Mouse (Mus musculus) lung, postnatal 36 days (tissue): Measurements from ENCODE around the gene Msi2.

ENCODE experiments used
- DNase-seq: peaks from one replicate; pipeline ENCODE4 v3.0.0; 2022; ENCODE audit warnings: mixed read lengths

The Msi2 gene

DNA sequence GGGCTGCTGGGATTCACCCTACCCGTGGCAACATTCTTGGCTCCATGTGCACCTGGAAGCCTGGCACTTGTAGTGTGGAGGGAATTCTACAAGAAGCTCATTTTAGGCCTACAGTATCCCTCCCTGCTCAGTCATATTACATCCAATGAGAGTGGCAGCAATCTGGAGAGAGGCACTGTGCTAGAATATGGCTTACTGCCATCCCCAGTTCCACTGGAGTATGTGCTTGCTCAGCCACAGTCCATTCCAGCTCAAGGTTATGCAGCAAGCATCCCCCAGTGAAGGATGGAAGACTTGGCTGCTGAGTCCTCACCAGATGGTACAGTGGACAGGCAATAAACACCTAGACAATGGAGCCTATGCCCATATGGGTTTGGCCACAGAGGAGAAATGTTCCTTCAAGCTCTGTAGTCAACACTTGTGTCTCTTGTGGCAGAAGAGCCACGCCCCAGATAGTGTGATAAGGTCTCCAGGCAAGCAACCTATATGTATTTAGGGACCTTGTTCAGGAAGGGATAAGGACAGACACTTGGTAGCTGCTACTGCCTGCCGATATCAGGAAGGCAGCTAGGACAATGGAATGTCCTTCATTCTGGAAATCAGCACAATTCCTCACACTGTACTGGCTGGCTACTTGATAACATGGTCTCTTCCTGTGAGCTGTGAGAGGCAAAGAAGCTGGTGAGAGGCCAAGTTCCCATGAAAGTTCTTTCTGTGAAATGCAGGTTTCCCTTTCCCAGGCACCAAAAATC, 366.4 kb downstream of the Msi2 start:
- DNase-seq = no peak

DNA sequence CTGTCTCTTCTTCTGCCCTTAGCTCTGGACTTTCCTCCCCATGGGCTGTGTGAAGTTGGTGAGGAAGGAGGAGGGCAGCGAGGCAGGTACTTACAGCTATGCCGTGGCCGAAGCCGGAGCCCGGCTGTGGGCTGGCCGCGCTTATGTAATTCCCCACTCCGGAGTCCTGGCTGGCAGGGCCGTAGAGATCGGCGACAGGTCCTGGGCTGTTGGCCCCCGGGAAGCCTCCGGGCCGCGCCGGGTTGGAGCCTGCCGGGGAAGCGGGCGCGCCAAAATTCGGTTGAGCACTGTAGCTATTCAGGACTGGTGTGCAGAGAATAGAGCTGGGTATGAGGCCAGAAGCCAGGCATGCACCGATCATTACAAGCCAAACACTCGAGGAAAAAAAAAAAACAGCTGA, 369.6 kb downstream of the Msi2 start:
- peak; percentile 18 for DNase-seq

DNA sequence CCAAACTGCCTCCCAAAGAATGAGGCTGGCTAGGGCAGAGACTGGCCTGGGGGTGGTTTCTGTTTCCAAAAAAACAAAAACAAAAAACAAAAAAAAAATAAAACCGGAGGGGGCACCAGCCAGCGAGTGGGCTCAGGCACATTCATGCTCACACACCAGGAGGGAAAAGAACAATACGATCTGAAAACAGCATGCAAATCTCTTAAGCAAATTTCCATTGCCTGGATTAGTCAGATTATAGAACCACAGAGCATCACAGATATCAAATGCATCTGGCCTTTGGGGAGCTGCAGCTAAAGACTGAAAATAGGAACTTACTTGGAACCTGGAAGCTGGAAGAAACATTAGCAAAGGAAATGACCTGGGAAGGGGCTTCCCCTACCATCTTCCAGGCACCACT, 370.3 kb downstream of the Msi2 start:
- no peak for DNase-seq

DNA sequence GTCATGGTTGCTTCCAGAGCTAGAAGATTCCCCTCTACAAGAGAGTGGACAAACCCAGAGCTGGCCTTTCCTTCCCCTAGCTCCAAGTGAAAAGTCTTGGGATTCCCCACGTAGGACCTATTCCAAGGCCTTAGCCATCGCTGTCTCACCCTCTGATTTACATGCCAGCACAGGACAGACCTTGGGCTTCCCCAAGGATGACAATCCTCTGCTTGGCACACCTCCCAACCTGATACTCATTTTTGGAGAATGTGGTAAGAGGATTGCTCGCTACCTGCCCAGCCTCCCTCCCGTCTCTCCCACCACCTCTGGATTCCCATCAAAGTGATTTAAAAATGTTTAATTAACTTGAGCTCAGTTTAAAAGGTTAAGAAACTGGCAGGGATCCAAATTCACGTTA, 372.2 kb downstream of the Msi2 start:
- no peak for DNase-seq

DNA sequence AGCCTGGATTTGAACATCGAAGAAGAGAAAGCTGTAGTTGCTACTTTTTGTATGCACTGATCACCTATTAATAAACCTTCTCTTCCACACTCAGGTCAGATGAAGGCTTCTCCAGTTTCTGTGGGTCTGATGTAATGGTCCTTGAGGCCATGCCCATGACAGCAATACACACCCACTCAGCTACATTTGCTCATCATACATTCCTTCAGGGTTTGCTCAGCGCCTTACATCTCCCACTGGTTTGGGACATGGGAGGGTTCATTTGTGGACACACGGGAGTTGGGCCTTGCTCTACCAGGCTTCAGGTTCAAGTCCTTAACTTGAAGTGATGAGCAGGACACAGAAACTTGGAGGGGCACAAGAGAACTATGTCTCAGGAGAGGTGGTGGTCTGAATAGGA, 380.4 kb downstream of the Msi2 start:
- DNase-seq = no peak

DNA sequence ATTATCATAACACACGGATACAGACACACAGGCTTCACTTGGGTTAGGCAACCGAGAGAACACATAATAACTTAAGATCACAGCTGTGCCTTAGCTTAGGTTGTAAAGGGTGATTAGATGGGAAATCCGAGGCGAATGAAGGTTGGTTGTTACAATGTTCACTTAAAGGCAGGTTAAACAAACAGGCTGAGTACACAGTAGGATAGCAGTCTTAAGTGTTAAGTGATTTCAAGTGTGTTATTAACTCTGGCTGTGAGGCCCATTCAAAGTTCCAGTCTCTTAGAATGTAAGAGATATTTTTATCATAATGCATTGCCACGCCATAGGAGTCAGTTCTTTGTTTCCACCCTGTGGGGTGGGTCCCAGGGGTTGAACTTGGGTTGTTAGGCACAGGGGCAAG, 383.4 kb downstream of the Msi2 start:
- DNase-seq = peak; percentile 25

DNA sequence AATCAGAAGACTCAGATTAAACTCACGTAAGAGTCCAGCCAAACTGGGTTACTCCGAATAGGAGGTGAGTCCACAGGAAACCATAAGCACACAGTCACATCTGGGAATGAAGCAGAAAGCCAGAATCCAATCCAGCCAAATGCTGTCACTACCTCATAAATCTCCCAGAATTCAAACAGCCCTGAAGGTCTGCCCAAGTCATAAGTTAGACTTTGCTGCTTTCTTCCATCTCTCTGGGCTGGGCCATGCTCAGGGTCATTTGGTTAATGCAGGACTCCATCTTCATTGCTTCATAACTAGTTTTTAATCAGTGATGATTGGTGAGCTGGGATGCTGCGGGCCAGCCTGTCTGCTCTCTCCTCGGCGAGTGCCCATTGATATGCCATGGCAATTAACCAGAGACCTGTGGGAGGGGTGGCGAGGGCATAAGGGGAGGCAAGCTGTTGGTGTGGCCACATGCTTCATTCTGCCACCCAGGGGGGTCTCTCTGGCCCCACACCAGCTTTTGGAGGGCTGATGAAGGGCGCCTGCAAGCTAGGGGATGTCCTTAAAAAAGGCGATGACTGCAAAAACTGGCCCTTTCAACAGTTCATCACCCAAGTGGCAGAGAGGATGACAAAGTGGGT, 385.9 kb downstream of the Msi2 start:
- DNase-seq = no peak

DNA sequence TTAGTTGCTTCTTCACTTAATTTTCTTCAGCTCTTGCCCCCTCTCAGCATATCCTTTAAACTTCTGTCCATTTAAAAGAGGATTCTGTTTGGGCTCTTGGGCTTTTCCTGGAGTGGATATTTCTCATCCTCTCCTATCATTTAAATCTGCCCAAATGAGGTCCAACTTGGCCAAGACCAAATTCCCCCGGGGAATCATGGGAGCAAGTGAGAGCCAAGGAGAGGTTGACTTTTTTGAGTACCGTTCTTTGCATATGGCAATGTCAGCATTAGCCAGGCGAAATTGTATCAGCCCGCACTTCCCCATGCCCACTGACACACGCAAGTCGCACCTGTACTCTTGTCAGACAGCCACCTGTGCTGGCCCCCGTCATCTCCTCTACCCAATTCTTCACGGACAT, 386.6 kb downstream of the Msi2 start:
- DNase-seq = no peak

DNA sequence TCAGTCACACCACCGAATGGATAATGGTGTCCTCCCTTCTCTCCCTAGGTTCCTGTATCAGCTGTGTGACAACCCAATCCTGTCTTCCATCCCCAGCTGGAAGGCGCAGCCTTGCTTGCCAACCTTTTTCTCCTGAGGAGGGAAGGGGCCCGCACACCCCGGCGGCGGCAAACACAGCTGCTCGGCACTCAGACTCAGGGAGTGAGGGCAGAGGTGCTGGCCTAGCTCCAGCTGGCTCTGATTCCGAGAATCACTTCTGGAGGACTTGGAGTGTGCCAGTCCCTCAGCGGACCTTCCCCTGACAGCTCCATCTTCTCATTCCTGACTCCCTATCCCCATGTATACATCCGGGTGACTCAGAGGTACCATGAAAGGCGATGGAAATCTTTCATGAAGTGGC, 387.5 kb downstream of the Msi2 start:
- DNase-seq = peak; percentile 70

DNA sequence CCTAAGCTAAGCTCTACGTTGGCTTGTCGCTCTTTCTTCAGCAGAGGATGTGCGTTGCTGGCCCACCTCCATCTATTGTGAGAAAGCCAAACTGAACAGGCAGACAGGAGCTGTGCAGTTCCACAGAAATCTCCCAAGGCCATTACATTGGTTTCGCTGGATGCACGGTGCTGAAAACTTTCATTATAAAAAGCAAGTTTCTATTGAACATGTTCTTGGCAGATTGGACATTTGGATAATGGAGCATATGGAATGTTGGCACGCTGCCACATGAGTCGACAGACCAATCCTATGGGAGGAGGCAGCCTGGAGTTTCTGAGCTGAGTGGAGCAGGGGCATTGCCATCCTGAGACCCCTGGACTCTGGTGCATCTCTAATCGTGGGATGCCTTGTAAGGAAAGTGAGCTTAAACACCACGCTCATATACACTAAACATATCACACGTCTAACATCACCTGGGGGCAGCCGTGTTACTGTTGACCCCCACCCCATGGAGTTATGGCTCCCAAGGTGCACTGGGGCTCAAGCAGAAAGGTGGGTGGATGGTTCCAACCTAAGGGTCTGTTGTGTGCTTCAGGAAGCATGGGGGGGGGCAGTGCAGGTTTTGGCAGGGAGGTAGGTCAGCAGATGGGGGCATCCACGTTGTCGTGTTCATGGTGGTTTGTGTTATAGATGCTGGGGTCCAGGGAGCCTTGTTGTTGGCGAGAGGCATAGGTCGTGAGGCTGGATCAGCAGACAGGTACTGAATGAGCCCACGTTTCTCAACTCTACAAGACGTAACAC, 389.3 kb downstream of the Msi2 start:
- DNase-seq = no peak

DNA sequence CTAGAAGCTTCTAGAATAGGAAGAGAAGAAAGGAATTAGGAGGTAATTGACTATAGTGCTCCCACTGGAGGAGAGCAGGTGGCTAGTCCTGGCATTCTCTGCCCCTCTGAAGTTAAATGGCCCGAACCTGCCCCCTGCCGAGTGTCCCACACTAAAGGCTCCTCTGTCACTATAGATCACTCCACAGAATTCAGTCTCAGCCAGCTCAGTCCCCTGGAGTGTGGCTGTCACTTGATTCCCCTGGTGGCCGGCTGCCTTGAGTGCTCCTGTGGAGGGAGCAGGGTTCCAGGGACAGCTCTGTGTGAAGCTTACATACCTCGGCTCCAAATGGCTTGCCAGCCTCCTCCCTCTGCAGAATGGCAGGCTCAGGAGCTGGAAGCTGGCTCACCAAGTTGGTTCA, 391.3 kb downstream of the Msi2 start:
- DNase-seq = no peak

DNA sequence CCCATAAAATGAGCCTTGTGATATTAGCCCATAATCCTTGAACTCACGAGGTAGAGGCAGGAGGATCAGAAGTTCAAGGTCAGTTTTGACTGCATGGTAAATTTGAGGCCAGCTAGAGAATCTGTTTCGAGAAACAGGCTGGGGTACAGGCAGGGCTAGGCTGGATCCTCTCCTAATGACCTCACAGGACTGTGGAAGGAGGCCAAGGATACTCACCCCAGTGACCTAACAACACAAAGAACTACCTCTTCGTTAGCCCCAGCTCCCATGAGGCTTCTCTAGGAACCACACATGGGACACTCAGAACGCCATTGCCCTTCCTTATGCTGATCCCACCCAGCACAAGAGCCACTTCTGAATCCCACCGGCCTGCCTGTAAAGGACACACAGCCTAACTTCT, 399.5 kb downstream of the Msi2 start:
- DNase-seq = no peak

DNA sequence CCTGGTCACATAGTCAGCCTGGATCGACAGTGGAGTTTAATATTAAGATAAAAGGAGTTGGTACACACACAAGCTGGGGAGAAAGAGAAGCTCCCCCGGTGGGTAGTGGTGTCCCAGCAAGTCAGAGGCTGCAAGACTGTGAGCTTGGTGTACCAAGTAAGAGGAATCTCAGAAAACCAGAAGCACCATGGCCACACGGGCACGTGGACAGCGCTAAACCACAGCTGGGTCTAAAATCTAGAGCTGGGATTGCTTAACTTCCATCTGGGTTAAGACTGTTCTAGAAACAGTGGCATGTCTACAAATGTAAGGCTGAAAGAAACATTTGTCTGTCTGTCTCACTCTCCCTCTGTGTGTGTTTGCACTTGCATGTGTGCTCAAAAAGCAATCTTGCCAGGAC, 402.9 kb downstream of the Msi2 start:
- DNase-seq = no peak

DNA sequence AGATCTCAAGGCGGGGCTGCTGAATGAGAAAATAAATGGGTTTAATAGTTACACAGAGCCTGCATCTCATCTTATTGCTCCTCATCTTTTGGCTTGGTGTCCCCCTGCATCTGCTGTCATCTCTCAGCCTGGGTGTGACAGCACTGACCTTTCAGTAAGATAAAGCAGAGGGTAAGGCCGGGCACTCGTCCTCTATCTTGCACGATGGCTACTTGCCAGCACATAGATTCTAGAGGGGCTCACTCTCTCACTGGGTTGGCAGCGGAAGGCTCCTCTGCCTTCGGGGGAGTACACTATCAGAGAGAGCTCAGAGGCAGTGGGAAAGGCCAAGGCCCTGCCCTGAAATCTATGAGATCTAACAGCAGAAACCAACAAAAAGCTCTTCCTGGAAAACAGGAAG, 403.8 kb downstream of the Msi2 start:
- DNase-seq = no peak

DNA sequence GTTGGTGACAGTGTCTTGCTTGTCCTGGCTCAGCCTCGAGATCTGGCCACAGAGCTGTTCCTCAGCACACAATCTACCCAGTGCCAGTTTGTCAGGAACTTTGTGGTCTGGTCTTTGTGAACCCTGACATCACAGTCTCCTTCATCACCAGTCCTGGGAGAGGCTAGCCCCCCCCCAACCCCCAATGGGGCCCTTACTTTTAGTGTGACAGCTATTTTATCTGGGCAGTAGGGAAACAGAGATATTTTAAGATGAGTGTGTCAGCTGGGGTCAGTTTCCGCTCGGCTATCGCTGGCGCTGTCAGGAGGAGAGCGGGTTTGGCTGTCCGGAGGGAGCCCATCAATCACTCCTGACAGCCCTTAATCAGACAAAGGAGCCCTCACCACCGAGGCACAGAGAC, 404.8 kb downstream of the Msi2 start:
- peak; percentile 30 for DNase-seq

DNA sequence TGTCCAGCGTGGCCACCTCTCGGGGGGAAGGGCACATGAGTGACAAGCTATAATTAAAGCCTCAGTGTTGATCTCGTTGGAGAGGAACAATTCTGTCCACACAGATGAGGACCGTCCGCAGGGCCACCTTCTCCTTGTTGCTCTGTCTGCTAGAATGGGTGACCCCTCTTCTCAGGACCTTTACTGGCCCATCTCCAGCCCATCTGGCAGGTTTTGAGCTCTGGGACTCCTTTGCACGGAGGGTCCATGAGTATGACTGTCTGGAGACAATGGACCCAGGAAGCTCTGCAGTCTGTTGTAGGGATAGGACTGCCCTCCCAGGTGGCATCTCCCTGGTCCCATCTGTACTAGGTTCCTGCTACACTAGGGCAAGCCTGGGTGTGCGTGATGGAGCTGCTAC, 406.7 kb downstream of the Msi2 start:
- DNase-seq = no peak

DNA sequence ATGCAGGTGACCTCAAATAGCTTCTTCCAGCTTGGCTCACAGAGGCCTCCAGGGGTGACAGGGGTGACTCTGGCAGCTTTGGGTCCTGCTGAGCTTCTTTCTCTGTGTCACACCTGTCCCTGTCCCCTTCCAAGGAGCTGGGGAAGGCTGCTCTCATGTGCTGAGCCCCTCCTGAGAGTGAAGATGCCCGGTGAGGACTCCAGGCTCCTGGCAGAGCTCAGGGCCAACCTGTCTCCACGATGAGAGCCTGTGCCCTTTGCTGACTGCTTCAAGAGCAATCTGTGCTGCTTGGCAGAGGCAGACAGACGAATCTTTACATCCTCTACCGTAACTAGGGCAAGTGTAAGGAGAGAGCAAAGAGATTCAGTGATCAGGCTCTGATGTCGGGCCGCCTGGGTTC, 407.5 kb downstream of the Msi2 start:
- DNase-seq = no peak

DNA sequence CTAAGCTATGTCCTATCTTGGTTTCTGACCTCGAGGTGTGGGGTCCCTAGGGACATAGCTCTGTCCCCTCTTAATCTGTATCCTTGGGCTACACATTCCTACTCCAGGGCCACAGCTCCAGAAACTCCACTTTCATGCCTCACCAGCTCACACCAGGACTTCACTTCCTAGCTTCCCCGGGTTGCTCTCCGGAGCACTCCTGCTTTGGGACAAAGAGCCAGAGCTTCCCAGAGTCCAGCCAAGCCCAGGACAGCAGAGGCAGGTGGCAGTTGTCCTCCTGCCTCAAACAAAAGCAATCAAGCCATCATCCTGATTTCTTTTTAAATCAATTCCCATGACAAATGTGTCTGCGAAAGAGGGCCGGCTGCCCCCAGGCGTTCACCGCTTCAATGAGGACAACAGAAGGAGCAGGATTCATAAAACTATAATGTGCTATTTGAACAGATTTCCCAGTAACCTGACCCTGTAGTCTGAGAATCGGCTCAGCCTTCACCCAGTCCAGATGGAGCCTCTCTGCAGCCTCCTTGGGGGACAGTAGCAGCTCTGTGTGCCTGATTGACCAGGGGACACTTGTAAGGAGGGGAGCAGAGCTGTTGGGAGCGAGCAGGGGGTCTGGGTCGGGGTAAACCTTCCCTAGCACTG, 409.1 kb downstream of the Msi2 start:
- DNase-seq = no peak

DNA sequence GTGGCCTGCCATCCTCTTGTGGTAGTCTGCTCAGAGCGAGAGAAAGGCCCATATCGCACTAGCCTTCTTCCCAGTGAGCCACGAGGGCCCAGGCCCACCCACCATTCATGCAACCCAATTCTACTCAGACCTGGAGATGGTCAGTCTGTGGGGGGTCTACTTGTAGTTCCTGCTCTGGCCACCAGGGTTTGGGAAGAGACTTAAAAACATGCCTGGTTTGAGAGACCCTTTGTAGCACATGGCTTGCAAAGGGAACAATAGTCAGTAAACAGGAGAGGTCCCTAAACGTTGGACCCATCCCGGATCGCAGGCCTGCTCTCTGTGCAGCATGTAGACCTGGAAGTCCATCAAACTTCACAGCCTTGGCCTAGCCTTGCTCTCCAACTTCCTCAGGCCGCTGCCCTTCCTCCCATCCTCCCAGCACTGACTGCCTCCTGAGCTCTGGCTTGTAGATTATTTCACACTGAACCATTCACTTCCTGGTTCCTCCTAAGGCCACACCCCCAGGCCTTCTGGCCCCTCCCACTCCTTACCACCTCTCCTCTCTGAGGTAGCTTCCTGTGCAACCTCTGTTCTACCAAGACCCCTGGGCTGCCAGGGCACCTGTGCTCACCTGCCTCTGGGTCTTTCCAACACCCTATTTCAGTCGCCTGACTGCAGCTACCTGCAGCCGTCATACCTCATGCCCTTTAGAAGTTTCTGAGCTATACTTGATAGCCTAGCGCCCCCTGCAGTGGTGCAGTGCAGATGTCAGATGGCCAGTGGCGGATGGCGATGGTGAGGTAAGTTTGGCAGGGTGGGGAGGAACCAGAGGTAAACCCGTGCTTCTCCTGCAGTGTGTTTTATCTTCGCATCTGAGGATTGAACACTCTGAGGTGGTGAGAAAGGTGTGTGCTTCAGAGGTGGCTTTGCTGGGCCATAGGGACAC, 410.4 kb downstream of the Msi2 start:
- no peak for DNase-seq

DNA sequence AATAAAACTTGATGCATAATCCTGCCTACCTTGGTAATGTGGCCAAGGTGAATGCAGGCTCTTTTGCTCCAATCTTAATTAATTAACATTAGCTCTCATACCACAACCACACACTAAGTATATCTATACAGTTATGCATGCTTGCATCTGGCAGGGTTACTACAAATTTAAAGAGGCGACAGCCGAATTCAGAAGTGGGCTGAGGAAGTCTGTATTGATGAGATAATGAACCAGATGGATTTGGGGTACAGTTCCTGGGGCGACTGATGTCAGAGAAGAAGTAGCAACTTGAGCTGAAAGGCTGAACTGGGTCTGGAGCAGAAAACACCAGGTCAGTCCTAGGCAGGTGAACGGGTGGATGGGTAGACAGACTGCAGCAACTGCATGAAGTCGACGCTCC, 412.6 kb downstream of the Msi2 start:
- DNase-seq = no peak

DNA sequence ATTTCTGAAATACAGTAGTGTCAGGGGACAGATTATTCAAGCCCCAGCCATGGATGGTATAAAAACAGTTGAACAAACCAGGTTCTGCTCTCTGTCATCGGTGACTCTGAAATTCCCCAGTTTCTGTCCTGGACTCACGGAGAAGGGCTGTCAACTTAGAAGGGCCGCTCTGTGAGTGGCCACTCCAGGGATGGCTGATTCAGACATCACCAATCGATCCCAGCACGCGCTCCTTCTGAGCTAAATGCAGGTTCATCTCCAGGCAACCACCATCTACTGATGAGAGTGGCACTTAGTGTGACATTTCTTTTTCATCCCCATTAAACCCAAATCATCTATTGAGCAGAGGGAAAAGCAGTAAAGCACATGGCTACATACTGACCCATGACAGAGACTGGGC, 416.7 kb downstream of the Msi2 start:
- DNase-seq = peak; percentile 27

DNA sequence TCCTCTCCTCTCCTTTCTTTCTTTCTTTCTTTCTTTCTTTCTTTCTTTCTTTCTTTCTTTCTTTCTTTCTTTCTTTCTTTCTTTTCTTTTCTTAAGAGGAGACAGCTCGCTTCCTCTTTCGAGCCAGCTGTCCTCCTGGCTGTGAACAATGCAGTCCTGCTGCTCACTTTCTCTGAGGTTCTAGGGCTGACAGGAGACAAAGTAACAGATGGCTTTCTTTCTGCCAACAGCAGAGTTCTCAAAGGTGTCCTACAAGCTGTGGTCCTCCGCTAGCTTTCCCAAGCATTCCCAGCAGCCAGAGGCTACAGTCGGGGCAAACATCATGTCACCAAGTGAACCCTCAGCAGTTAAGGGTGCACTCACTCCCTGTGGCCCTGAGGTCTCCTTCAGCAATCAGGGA, 419.0 kb downstream of the Msi2 start:
- no peak for DNase-seq

DNA sequence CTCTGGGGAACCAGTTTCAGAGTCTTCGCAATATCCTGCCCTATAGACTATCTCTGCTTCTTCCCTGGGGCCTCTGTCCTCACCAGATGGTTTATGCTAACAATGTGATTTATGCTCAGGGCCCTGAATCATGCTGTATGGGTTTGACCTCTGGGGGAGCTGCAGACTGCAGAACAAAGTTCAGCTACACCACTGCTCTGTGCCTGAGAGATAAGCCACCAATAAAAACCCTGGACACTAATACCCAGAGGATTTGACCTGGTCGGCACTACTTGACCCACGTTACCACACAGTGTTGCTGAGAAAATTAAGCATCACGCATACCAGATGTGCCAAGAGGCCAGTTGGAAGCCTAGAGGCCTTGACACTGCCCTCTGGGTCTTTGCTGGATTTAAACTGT, 420.8 kb downstream of the Msi2 start:
- no peak for DNase-seq
